ENCODE assay signal across 9 mouse cellular contexts in genomic region chr9:40781726-40782581, GRCm38 (mm10). TPM values are rescaled to one million over a fixed set of nuclear protein-coding genes. Genes with fewer than 3 reads are reported as not detected.
DNase-seq lines count a peak whose midpoint lies in the region; ATAC-seq and TF ChIP-seq lines count a peak whose summit lies in the region.
"Had no signal": no experiment of that assay in that cellular context is flagged by ENCODE, and none has a peak within 500 bp of the region (broad histone marks: within the 10 kb centered on the region; RNA-seq: fewer than 3 reads in every experiment).

No protein-coding gene starts in this region.

- H3K36me3 ChIP-seq in forebrain, embryonic 12.5 days (replicated peaks) = no peaks in the 10 kb centered on the region
- peaks cover 49% of the 10 kb centered on the region for H3K36me3 ChIP-seq in limb, embryonic 14.5 days (ENCODE audit: control insufficient read depth, insufficient read depth, low read length)
- H3K36me3 ChIP-seq in midbrain, embryonic 13.5 days = peaks cover 7% of the 10 kb centered on the region; the same call in 1 of the 2 replicates

- peaks cover 31% of the 10 kb centered on the region for H3K4me1 ChIP-seq in forebrain, embryonic 12.5 days
- H3K4me1 ChIP-seq in limb, embryonic 14.5 days (ENCODE audit: control insufficient read depth, insufficient read depth, low read length) = no peaks in the 10 kb centered on the region
- H3K4me1 ChIP-seq in midbrain, embryonic 13.5 days (replicated peaks) = peaks cover 38% of the 10 kb centered on the region

- no peak for ATAC-seq in forebrain, embryonic 12.5 days (ENCODE audit: low FRiP score)
- ATAC-seq in limb, embryonic 14.5 days (ENCODE audit: low FRiP score, low read depth) = no peak
- ATAC-seq in midbrain, embryonic 13.5 days = no peak

- H3K9me3 ChIP-seq in forebrain, embryonic 12.5 days = no peaks in the 10 kb centered on the region
- no peaks in the 10 kb centered on the region; the same call in 1 of the 2 replicates for H3K9me3 ChIP-seq in limb, embryonic 14.5 days (ENCODE audit: control insufficient read depth, low read length)
- no peaks in the 10 kb centered on the region for H3K9me3 ChIP-seq in midbrain, embryonic 13.5 days

- H3K27me3 ChIP-seq in forebrain, embryonic 12.5 days = peaks cover 10% of the 10 kb centered on the region; the same call in 1 of the 2 replicates
- no peaks in the 10 kb centered on the region for H3K27me3 ChIP-seq in limb, embryonic 14.5 days (ENCODE audit: control insufficient read depth, insufficient read depth, low read length)
- H3K27me3 ChIP-seq in midbrain, embryonic 13.5 days = no peaks in the 10 kb centered on the region

- peak; percentile 40 for DNase-seq in right cerebral cortex, postnatal 14 days
- DNase-seq in right cerebral cortex, adult 2 months (ENCODE audit: low spot score in 2 of 2) = no peak
- DNase-seq in heart, postnatal 4 days = peak; percentile 71
- DNase-seq in limb, embryonic 14.5 days (ENCODE audit: low spot score) = peak; percentile 20
- no peak for DNase-seq in cerebellum, postnatal 36 days
- no peak for DNase-seq in right cerebral cortex, postnatal 36 days (ENCODE audit: low spot score in 2 of 2)

- 31% methylated on average over 26 of the region's 26 CpGs for WGBS in forebrain, embryonic 12.5 days
- WGBS in limb, embryonic 14.5 days = 29% methylated on average over 26 of the region's 26 CpGs
- WGBS in midbrain, embryonic 13.5 days = 25% methylated on average over 26 of the region's 26 CpGs

- no peak overlapping the region for H3K9ac ChIP-seq in forebrain, embryonic 12.5 days
- H3K9ac ChIP-seq in limb, embryonic 14.5 days (ENCODE audit: low read depth, low read length, severe bottlenecking) = no peak overlapping the region
- H3K9ac ChIP-seq in midbrain, embryonic 13.5 days (replicated peaks) = no peak overlapping the region

- H3K4me2 ChIP-seq in forebrain, embryonic 12.5 days = peak overlapping the region; percentile 27
- no peak overlapping the region for H3K4me2 ChIP-seq in limb, embryonic 14.5 days (replicated peaks; ENCODE audit: low read depth, low read length, severe bottlenecking)
- peak overlapping the region; percentile 29 for H3K4me2 ChIP-seq in midbrain, embryonic 13.5 days (replicated peaks)

- no peak overlapping the region for H3K27ac ChIP-seq in forebrain, embryonic 12.5 days
- no peak overlapping the region; the same call in 1 of the 2 replicates for H3K27ac ChIP-seq in limb, embryonic 14.5 days (replicated peaks; ENCODE audit: low read depth, low read length)
- H3K27ac ChIP-seq in midbrain, embryonic 13.5 days = 0 out of 2 replicates have a peak overlapping the region, but pooled peaks have one; percentile 25

- TF ChIP-seq POLR2A in limb, embryonic 14.5 days (IDR thresholded peaks at IDR 0.05; ENCODE audit: borderline replicate concordance, extremely low read depth, insufficient read depth, insufficient read length) = no peak

- 0 out of 2 replicates have a peak overlapping the region, but pooled peaks have one; percentile 5 for H3K4me3 ChIP-seq in forebrain, embryonic 12.5 days (replicated peaks)
- no peak overlapping the region for H3K4me3 ChIP-seq in limb, embryonic 14.5 days (replicated peaks; ENCODE audit: low read length)
- H3K4me3 ChIP-seq in midbrain, embryonic 13.5 days (replicated peaks) = no peak overlapping the region
- H3K4me3 ChIP-seq: myocyte had no signal

RNA-seq across cellular contexts. Expression of gene Hspa8, which starts 18.8 kb away (rescaled TPM):
- polyA plus RNA-seq in forebrain, embryonic 12.5 days (2016; fragmentation: Nextera tagmentation; extraction: Ambion mirVana) = 2,759 and 2,920 TPM in 2 replicates
- 1,000 to 10,000 TPM; 1,168 to 1,187 TPM for total RNA-seq in heart, postnatal 4 days (2021)
- 2,115 and 2,701 TPM in 2 replicates for polyA plus RNA-seq in limb, embryonic 14.5 days (2012; rRNA removed)
- 1,955 and 2,023 TPM in 2 replicates for polyA plus RNA-seq in limb, embryonic 14.5 days (2014; fragmentation: Nextera tagmentation; extraction: Ambion mirVana)
- 2,863 and 3,076 TPM in 2 replicates for polyA plus RNA-seq in midbrain, embryonic 13.5 days (2015; fragmentation: Nextera tagmentation; extraction: Ambion mirVana)

Comparison
In these comparisons a context has a peak if more than half of its experiments do, and no peak if none do; other contexts are left out.
1. DNase-seq: peak in right cerebral cortex, postnatal 14 days (single experiment), heart, postnatal 4 days (single experiment) and limb, embryonic 14.5 days (single experiment); none in right cerebral cortex, adult 2 months (0 of 2), cerebellum, postnatal 36 days (0 of 2) and right cerebral cortex, postnatal 36 days (0 of 2).